Mouse (Mus musculus) right cerebral cortex, postnatal 10 days (tissue): ENCODE data around the gene Elk3.

Experiments used
- DNase-seq, 2 experiments: peaks; one replicate each; pipeline ENCODE4 v3.0.0; 2021; ENCODE audit warnings: low spot score in 2 of 2

The Elk3 gene

DNA sequence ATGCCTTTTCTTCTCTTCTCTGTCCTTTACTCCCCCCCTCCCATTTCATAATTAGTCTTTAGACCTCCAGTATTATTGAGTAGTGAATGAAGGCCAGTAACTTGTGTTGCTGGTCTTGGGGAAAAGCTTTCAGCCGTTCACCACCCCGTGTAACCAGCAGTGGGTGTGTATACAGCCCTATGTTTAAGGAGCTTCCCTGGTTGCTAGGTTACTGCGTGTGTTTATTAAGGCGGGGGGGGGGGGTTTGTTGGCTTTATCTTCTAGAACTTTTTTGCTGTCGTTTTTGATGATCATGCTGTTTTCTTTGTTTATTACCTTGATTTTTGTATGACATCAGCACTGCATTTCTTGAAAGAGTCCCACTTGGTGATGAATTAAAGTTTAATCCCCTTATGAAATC is 68.1 kb downstream of the Elk3 start:
- no peak for DNase-seq

GRCm38 (mm10) chr10:93242208-93242607 is 68.7 kb downstream of the Elk3 start:
- no peak for DNase-seq

GRCm38 (mm10) chr10:93239201-93239806 is 71.6 kb downstream of the Elk3 start:
- DNase-seq = no peak

DNA sequence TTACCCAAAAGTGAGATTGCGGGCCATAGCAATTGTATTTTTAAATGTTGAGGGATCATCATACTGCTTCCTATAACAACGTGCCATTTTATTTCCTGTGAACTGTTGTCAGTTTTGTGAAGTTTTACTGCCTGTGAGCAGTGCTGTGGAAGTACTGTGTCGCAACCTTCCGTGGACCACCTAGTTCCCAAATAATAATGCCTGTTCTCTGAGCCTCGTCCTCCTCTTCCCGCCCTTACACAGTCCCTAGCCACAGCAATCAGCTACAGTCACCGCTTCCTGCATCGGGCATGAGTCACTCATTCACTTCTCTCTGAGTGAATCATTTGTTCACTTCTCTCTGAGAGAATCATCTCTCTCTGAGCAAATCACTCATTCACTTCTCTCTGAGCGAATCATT is 76.2 kb downstream of the Elk3 start:
- no peak for DNase-seq

DNA sequence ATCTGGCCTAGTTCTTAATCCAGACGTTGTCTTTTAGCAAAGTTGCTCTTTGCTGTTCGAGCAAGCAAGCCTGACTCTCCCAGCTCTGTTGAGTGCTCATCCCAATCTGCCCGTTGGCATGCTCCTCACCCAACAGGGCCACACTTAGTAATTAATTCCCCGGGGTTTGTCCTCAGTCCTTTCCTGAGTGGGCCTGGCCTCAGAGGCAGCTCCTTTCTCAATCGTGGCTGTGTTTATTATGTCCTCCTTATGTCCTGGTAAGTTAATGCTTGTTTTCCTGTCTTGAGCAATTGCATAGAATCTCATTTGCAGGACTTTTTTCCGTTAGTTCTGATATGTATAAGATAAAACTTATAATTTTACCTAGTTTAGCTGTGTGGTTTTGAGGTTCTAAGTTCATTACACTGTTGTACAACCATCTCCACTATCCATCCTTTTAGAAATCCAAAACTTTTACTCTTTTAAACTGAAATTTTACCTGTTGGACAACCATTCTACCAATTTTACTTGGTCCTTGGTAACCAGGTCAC is 77.2 kb downstream of the Elk3 start:
- DNase-seq = no peak

- DNase-seq = no peak
Measured at GRCm38 (mm10) chr10:93231893-93232292, 79.0 kb downstream of the Elk3 start.

- DNase-seq = no peak
Measured at GRCm38 (mm10) chr10:93231490-93231889, 79.4 kb downstream of the Elk3 start.

- DNase-seq = no peak
Measured at GRCm38 (mm10) chr10:93228401-93229007, 82.4 kb downstream of the Elk3 start.

DNA sequence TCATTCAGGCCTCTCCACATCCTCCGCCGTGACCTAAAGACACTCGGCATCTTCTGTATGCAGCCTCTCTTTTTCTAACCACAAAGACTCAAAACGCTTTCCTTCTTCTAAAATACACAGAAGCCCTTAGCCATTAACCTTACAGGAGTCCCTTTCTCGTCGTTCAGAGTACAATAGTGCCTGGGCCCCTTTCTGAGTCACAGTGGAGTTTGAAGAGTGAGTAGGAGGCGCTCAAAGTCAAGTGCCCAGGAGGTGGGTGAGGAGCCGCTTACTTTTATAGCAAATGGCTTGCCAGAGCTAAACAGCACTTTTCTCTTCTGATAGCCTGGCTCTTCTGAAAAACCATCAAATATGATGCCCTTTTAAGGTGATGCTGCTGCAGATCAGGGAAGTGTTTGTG is 83.0 kb downstream of the Elk3 start:
- DNase-seq = no peak

DNA sequence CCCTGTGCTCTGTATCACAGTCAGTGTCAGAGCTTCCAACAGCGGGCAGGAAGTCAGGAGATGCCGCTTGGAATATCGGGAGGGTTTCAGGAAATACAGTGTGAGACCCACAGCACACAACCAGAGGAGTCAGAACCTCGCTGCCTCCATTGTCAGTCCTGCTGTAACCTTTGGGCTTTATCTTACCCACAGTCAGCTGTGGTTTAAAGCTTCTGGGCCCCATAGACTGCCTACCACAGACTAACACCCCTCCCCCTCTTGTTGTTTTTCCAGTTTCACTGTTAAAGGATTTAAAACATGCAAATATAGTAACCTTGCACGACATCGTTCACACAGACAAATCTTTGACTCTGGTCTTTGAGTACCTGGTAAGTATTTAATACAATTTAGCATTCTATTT is 85.2 kb downstream of the Elk3 start:
- DNase-seq = no peak

- DNase-seq = no peak
Measured at GRCm38 (mm10) chr10:93215051-93215763, 95.7 kb downstream of the Elk3 start.

DNA sequence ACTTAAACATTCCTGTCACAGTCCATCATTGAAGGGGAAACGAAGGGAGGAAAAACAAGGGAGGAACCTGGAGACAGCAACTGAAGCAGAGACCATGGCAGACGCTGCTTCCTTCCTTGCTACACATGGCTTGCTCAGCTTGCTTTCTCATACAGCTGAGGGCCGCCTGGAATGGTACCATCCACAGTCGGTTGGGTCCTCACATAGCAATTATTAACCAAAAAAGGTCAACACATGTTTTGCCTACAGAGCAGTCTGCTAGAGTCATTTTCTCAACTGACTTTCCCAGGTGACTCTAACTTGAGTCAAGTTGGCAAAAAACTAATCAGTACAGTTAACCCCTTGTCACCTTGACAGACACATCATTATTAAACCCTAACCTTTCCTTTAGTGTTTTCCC is 96.7 kb downstream of the Elk3 start:
- DNase-seq = no peak

- no peak for DNase-seq
Measured at GRCm38 (mm10) chr10:93213339-93213738, 97.6 kb downstream of the Elk3 start.

DNA sequence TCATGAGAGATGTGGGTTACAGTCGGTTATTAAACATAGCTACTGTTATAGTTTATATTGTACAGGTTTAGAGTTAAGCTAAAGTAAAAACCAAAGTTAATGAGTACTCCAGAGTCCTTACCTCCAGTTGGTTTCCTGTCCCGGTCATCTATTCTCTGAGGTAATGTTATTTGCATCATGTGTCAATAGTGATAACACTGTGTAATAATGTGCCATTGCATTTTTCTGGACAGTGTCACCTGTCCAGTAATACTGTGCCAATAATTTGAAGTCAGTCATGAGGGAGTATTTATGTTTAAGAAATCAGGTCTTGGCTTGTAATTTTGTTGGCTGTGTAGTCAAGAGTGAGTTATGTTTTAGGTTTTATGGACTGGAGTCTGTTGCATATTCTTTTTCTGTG is 98.2 kb downstream of the Elk3 start:
- no peak for DNase-seq

- no peak for DNase-seq
Measured at GRCm38 (mm10) chr10:93207176-93207575, 103.8 kb downstream of the Elk3 start.

- DNase-seq = no peak
Measured at GRCm38 (mm10) chr10:93205287-93205956, 105.5 kb downstream of the Elk3 start.

GRCm38 (mm10) chr10:93201846-93202458 is 109.0 kb downstream of the Elk3 start:
- peak in 1 of 2 experiments; percentile 18 for DNase-seq

- DNase-seq = no peak
Measured at GRCm38 (mm10) chr10:93198958-93199357, 112.0 kb downstream of the Elk3 start.
